Mouse (Mus musculus): ENCODE results near the gene Pabpc5. TPM values are rescaled to one million over a fixed set of nuclear protein-coding genes. Genes with fewer than 3 reads are reported as not detected.

Pabpc5 gene
- 1 to 10 TPM; 4.4 to 4.9 TPM for total RNA-seq (2021)
- long read RNA-seq, experiment 1, partial matches to known transcripts, result 0 of 1 reads
- long read RNA-seq, experiment 1, other reads (novel, unspliced or antisense), result 0 of 1 reads
- long read RNA-seq, experiment 2, result 0 reads

DNA sequence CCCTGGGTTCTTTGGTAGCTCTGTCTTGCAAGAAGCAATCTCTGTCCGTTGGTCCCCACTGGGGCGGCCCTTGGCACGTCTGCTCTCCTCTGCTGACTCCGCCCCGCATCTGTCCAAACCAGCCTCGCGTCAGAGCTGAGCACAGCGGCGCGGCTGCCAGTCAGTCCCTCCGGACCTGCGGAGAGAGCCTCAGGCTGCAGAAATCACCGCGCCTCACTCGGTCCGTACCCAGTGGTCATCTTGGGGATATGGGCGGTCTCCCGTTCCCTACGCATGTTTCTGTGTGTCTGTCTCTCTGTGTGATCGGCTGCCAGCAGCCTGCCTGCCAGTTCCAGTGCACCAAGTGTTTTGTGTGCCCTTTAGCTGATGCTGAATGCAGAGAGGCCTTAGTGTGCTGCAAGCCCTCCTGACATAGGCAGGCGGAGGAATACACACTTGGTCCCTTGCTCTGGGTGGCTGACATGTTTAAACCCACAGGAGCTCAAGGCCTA lies at the start of gene Pabpc5:
Gene Pabpc5 (plus strand): TSS at position 116 of the 491 bp plus-strand sequence.
- intact Hi-C loops (cut with DNase I), result no loop called here
- peak; percentile 55 to 63 for DNase-seq (ENCODE audit: extremely low spot score in 1 of 2, low spot score in 2 of 2)
- peak within 1 kb of the TSS; percentile 52 for H3K4me3 ChIP-seq
- H3K27ac ChIP-seq, result peak within 1 kb of the TSS; percentile 81
- no peak for TF ChIP-seq CTCF (IDR thresholded peaks at IDR 0.05)

DNA sequence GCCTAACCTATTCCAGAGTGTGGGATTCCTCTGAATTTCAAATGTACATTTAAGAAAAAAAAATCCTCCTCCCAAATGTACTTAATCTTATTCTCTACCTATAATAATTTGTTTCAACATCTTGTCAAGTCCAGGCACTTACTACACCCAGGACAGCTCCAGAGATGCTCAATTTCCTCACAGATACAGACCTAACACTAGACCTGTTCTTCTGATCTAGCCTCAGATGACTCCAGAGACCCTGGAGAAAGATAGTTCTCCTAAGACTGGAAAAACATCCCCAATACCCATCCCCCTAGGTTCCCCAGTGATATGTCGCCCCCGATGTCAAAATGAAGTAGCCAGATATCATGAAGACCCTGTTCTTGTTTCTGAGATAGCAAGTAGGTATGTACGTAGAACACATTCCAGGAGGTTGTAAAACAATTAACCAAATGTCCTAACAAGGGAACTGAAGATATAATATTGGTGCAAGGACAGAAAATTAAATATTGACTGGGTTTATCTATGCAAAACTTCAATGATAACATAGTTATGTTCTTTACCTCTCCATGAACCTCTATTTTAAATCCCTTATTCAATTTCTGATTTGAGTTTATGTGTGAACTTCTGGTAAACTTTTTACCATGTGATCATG lies 39.9 kb upstream of the Pabpc5 start:
- DNase-seq (ENCODE audit: extremely low spot score in 1 of 2, low spot score in 2 of 2), result no peak
- no peak for TF ChIP-seq CTCF (IDR thresholded peaks at IDR 0.05)
- no peak overlapping the region for H3K27ac ChIP-seq
- no peak overlapping the region for H3K4me3 ChIP-seq
- intact Hi-C loops (cut with DNase I), result no loop called here

DNA sequence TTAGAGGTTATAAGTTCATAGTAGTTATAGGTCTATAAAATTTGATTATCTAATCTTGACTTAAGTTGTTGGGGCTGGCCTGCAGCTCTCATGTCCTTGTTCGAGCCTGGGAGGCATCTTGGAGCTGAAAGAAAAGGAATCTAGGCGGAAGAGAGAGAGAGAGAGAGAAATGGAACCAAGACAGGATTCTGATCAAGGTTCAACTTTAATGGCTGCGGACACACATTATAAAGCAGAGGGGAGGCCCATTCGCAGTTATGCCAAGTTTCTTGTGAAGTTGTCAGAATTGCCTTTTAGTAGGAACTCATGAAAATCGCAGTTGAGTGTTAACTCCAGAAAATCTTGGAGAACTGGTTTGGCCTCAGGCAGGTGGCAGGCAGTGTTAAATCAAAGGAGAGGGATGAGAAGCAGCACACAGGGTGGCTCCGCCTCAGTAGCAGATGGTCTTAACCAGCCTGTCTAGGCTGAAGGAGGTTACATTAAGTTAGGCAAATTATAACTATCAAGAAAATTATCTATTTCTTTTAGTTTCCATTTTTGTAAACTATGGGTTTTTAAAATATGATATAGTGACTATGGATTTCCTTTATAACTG lies 38.6 kb upstream of the Pabpc5 start:
- no peak for TF ChIP-seq CTCF (IDR thresholded peaks at IDR 0.05)
- no peak overlapping the region for H3K4me3 ChIP-seq
- intact Hi-C loops (cut with DNase I), result no loop called here
- H3K27ac ChIP-seq, result no peak overlapping the region
- no peak for DNase-seq (ENCODE audit: extremely low spot score in 1 of 2, low spot score in 2 of 2)

DNA sequence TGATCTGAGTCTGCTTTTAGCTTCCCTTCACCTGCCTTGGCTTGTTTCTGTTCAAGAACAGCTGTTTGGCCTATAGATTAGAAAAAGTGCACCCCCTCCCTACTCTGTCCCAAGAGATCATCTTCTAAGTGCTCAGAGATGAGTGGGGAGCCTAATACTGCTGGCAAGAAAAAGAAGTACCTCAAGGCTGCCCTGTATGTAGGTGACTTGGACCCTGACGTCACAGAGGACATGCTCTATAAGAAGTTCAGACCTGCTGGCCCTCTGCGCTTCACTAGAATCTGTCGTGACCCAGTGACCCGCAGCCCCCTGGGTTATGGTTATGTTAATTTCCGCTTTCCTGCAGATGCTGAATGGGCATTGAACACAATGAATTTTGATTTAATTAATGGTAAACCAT lies 856 bp downstream of the Pabpc5 start:
- H3K27ac ChIP-seq, result no peak overlapping the region
- no peak for DNase-seq (ENCODE audit: extremely low spot score in 1 of 2, low spot score in 2 of 2)
- intact Hi-C loops (cut with DNase I), result no loop called here
- TF ChIP-seq CTCF (IDR thresholded peaks at IDR 0.05), result no peak
- H3K4me3 ChIP-seq, result peak overlapping the region; percentile 52

All from left cerebral cortex, adult 2 months (tissue).